Mouse (Mus musculus) layer of hippocampus, adult 18-20 months (tissue): Measurements from ENCODE around the gene Slc12a5. TPM values are rescaled to one million over a fixed set of nuclear protein-coding genes. Genes with fewer than 3 reads are reported as not detected.

ENCODE experiments used
- DNase-seq, 2 experiments: peaks; one replicate each; pipeline ENCODE4 v3.0.0; 2022; ENCODE audit warnings: low spot score in 2 of 2
- total RNA-seq, 2 experiments: library from RNA; stranded (reverse); gene quantifications; 2 replicates each; pipeline ENCODE4 v1.2.3; 2021

The Slc12a5 gene
- total RNA-seq, 2 experiments from 2014 or later, result 396 to 408 TPM

- no peak for DNase-seq
These were observed 12.0 kb downstream of the Slc12a5 start for GRCm38 (mm10) chr2:164972646-164973045.

- no peak for DNase-seq
These were observed 15.0 kb downstream of the Slc12a5 start for GRCm38 (mm10) chr2:164975611-164976010.

GRCm38 (mm10) chr2:164979749-164980148, 19.1 kb downstream of the Slc12a5 start:
- DNase-seq, result no peak

GRCm38 (mm10) chr2:164985962-164986361, 25.4 kb downstream of the Slc12a5 start:
- no peak for DNase-seq

GRCm38 (mm10) chr2:164986371-164987027, 25.9 kb downstream of the Slc12a5 start:
- DNase-seq, result no peak

- no peak for DNase-seq
These were observed 28.2 kb downstream of the Slc12a5 start for GRCm38 (mm10) chr2:164988777-164989176.

GRCm38 (mm10) chr2:164991111-164991510, 30.5 kb downstream of the Slc12a5 start:
- DNase-seq, result no peak

- DNase-seq, result no peak
These were observed 31.2 kb downstream of the Slc12a5 start for GRCm38 (mm10) chr2:164991808-164992207.

- DNase-seq, result peak in 1 of 2 experiments; percentile 39
These were observed 33.6 kb downstream of the Slc12a5 start for GRCm38 (mm10) chr2:164994156-164994555.

GRCm38 (mm10) chr2:164994659-164995428, 34.2 kb downstream of the Slc12a5 start:
- peak; percentile 54 to 73 for DNase-seq

GRCm38 (mm10) chr2:164995976-164996375, 35.4 kb downstream of the Slc12a5 start:
- peak in 1 of 2 experiments; percentile 47 for DNase-seq

- peak in 1 of 2 experiments; percentile 26 for DNase-seq
These were observed 36.5 kb downstream of the Slc12a5 start for GRCm38 (mm10) chr2:164996848-164997720.

- no peak for DNase-seq
These were observed 37.3 kb downstream of the Slc12a5 start for GRCm38 (mm10) chr2:164997721-164998428.

- DNase-seq, result peak in 1 of 2 experiments; percentile 34
These were observed 41.4 kb downstream of the Slc12a5 start for GRCm38 (mm10) chr2:165001958-165002357.

- no peak for DNase-seq
These were observed 42.5 kb downstream of the Slc12a5 start for GRCm38 (mm10) chr2:165003108-165003507.

- no peak for DNase-seq
These were observed 43.6 kb downstream of the Slc12a5 start for GRCm38 (mm10) chr2:165004237-165004636.

GRCm38 (mm10) chr2:165006813-165007212, 46.2 kb downstream of the Slc12a5 start:
- no peak for DNase-seq

- DNase-seq, result no peak
These were observed 47.4 kb downstream of the Slc12a5 start for GRCm38 (mm10) chr2:165007986-165008385.

- no peak for DNase-seq
These were observed 48.6 kb downstream of the Slc12a5 start for GRCm38 (mm10) chr2:165009161-165009560.

- no peak for DNase-seq
These were observed 49.0 kb downstream of the Slc12a5 start for GRCm38 (mm10) chr2:165009581-165009980.

GRCm38 (mm10) chr2:165010351-165010750, 49.7 kb downstream of the Slc12a5 start:
- no peak for DNase-seq
